Mouse (Mus musculus): Measurements from ENCODE around the gene Tmem258. TPM values are rescaled to one million over a fixed set of nuclear protein-coding genes. Genes with fewer than 3 reads are reported as not detected.

Tmem258 gene
- total RNA-seq, 4 experiments from 2014 or later = 131 to 198 (median 144) TPM

GRCm38 (mm10) chr19:10185876-10186275, 17.9 kb upstream of the Tmem258 start:
- no peak for DNase-seq

- no peak for DNase-seq
These were observed 17.2 kb upstream of the Tmem258 start for GRCm38 (mm10) chr19:10186569-10186968.

- peak; percentile 72 for DNase-seq
These were observed 15.5 kb upstream of the Tmem258 start for GRCm38 (mm10) chr19:10188281-10188811.

- no peak for DNase-seq
These were observed 14.8 kb upstream of the Tmem258 start for GRCm38 (mm10) chr19:10189022-10189421.

GRCm38 (mm10) chr19:10189940-10190339, 13.9 kb upstream of the Tmem258 start:
- no peak for DNase-seq

DNA sequence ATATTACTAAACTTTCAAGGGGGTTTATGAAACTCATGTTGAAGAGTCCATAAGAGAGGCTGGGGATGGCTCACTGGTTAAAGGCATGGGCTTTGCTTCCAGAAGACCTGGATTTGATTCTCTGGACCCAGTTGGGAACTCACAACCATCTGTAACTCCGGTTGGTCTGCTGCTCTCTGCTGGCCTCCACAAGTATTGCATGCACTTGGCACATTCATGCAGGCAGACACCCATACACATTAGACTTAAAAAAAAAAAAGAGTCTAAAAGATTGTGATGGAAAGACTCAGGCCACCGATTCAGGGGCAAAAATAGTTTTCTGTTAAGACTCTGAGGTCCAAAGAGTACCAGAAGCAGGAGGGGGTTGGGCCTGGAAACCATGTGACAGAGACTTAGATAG, 13.0 kb upstream of the Tmem258 start:
- peak; percentile 67 for DNase-seq

- DNase-seq = no peak
These were observed 12.5 kb upstream of the Tmem258 start for GRCm38 (mm10) chr19:10191326-10191725.

- DNase-seq = no peak
These were observed 9.5 kb upstream of the Tmem258 start for GRCm38 (mm10) chr19:10194337-10194736.

- DNase-seq = peak; percentile 68
These were observed 8.6 kb upstream of the Tmem258 start for GRCm38 (mm10) chr19:10195252-10195651.

DNA sequence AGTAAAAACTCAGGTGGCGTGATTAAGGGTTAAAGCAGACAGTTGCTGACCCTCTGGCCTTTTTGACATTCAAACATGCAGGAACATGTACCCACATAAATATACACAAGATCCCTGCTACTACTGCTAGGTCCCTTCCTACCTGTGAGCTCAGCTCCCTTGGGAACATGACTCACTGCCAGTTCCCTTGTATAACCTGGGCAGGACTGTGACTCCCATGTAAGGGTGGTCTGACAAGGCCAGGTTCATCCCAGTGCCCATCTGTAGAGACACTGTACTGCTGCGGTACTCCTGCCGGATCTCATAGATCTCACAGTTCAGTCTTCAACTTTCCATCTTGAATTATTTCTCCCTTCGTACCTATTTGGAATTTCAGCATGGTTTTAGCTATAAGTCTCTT, 6.7 kb upstream of the Tmem258 start:
- no peak for DNase-seq

- DNase-seq = no peak
These were observed 5.5 kb upstream of the Tmem258 start for GRCm38 (mm10) chr19:10198286-10198685.

GRCm38 (mm10) chr19:10198723-10199122, 5.1 kb upstream of the Tmem258 start:
- peak; percentile 68 for DNase-seq

GRCm38 (mm10) chr19:10203146-10203847, 517 bp upstream of the Tmem258 start:
- DNase-seq = no peak

GRCm38 (mm10) chr19:10204616-10205001, 795 bp downstream of the Tmem258 start:
- peak; percentile 60 for DNase-seq

- DNase-seq = no peak
These were observed 1.2 kb downstream of the Tmem258 start for GRCm38 (mm10) chr19:10205051-10205450.

DNA sequence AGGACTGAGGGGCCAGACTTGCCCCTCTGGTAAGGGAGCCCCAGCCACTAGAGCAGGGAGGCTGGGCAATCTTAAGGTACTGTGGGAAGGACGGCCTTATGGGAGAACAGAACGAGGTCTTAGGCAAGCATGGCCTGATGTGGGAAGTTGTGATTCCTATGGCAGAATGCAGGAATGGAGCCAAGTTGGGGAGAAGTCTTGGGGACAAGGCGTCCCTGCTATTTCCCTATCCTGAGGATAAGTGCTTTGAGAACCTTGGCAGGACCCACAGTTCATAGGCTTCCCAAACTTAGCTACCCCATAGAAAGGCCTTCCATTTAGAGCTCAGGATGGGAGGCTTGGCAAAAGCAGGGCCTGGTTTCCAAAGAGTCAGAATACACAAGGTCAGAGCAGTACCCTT, 5.0 kb downstream of the Tmem258 start:
- no peak for DNase-seq

DNA sequence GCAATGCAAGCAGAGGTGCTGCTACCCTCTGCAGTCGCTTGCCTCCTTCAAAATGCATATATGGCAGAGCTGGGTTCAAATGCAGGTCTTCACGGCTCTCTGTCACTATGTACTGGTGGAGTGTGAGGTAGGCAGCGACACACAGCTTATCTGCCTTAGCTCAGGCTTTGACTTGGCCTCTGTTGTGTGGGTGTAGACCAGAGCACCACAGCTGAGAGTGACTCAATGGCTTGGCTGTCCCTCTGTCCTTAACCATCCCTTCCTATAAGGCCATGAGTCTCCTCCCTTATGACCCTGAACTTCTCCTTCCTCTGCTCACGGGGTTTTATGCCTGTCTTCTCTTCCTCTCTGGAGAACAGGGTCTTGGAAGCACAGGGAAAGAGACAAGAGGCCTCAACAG, 7.1 kb downstream of the Tmem258 start:
- DNase-seq = no peak

DNA sequence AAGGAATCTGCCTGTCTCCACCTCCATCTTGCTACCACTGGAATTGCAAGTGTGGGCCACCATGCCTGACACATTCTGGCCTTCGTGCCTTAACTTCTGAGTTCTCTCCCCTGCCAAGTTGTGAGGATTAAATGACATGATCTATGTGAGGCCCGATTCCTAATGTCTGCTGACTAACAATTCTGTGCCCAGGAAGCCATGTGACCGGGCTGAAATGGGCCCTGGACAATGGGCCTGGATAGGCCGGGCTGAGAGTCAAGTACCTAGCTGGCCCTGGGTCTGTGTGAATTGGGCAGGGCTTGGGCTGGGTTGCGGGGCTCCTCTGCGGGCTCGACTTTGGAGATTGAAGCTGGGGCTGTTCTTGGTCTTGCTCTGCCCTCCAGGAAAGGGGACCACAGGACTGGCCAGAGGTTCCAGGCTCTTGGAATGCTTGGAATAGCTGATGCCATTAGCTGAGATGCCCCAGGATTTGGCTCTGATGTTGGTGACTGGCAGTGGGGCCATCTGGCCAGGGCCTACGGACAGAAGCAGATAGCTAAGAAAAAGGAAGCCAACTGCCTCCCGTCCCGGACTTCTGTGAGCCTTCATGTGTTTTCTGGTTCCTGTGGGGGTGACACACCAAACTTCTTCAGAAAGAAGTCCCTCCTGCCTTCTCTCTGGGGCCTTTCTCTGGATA, 10.1 kb downstream of the Tmem258 start:
- DNase-seq = no peak

DNA sequence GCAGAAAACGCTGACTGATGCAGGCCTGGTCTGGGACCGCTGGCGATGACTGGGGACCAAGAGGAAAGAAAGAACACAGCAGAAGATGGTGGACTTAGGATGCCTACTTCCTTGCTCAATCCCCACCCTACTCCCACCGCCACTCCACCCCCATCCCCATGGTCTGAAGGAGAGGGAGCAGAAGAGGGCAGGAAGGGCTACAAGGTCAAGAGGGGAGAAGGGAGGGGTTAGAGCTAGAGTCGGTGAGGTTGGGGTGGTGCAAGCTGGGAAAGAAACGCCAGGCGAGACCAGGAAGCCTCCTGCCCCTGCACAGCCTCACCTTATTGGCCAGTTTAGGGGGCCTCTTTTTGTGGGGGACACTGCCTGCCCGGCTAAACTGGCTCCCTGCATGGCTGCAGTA, 12.3 kb downstream of the Tmem258 start:
- DNase-seq = no peak

GRCm38 (mm10) chr19:10219108-10219507, 15.3 kb downstream of the Tmem258 start:
- DNase-seq = no peak

DNA sequence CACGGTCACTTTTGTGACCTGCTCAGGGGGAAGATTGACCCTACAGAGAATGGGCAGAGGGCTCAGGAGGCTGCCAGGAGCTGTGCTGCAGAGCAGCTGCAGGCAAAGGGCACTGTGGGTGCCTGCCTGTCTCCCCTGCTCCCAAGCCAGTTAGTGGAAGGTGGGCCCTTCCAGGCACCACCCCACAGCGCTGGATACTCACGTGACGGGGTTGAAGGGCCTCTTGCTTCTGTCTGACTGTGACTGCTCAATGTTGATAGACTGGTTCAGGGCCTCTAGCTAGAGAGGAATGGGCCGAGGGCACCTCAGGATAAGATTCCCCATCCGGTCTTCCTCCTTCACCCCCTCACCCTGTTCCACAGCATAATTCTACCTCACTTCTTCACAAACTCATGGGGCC, 15.8 kb downstream of the Tmem258 start:
- no peak for DNase-seq

DNA sequence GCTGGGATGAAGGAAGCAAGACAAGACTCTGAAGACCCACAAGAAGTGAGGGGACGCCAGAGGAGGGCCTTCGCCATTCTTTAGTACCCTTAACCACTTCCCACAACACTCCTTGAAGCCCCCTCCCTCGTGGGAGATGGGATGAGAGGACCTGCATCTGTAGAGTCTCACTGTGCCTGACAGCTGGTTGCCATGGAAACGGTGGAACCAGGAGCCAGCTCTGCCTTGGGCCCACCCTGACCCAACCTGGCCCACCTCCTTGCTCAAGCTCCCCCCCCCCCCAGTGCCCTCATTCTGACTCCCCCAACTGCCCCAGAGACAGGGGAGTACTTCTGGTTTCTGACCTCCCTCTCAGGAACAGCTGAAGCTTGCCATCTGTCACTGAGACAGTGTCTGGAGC, 17.8 kb downstream of the Tmem258 start:
- no peak for DNase-seq

- no peak for DNase-seq
These were observed 18.8 kb downstream of the Tmem258 start for GRCm38 (mm10) chr19:10222656-10223055.

DNA sequence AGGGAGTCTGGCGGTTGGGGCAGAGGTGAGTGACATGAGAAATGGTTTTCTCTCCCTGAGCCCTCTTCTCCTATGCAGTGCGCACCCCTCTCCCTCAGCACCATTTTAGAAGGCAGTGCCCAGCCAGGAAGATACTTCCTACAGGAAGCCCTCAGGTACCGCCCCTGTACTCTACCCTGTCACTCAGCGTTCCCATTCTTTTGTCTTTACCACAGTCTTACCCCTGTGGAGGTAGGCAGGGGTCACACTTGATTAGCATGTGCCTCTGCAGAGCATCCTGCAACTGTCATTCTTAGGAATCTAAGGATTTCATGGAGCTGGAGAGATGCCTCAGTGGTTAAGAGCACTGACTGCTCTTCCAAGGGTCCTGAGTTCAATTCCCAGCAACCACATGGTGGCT, 19.7 kb downstream of the Tmem258 start:
- DNase-seq = no peak

All from adrenal gland, adult 8-10 months (tissue).